Mouse (Mus musculus) lung, adult 2 months (tissue): Measurements from ENCODE around the gene Traf7.

ENCODE experiments used
- CTCF ChIP-seq: fragments of 200-500 bp; IDR thresholded peaks from 2 replicates; pipeline ENCODE4 v1.5.1; 2011; ENCODE audit warnings: mild to moderate bottlenecking, low read length, control low read depth; ENCODE audit not compliant: insufficient read depth
- POLR2A ChIP-seq: fragments of 200-500 bp; IDR thresholded peaks from 2 replicates; pipeline ENCODE4 v1.6.1; 2011; ENCODE audit warnings: low read depth, mild to moderate bottlenecking, control low read depth, low read length, borderline replicate concordance; ENCODE audit errors: extremely low read depth

GRCm38 (mm10) chr17:24531064-24531463, 3.3 kb upstream of the Traf7 start:
- TF ChIP-seq POLR2A = no peak
- TF ChIP-seq CTCF = no peak
